Mouse (Mus musculus) c-Kit-positive CD71-positive TER-119-negative erythroid progenitor cells, embryonic 14.5 days (primary cell): ENCODE measurements around the gene Kcnh1.
A peak's percentile ranks its signal among the peaks of the same experiment; 100 is the strongest.

Source experiments
- DNase-seq: peaks from one replicate; pipeline ENCODE4 v3.0.0-alpha.2; 2013; ENCODE audit warnings: low read depth

The Kcnh1 gene

GRCm38 (mm10) chr1:192268878-192269277 lies 78.3 kb downstream of the Kcnh1 start:
- no peak for DNase-seq

DNA sequence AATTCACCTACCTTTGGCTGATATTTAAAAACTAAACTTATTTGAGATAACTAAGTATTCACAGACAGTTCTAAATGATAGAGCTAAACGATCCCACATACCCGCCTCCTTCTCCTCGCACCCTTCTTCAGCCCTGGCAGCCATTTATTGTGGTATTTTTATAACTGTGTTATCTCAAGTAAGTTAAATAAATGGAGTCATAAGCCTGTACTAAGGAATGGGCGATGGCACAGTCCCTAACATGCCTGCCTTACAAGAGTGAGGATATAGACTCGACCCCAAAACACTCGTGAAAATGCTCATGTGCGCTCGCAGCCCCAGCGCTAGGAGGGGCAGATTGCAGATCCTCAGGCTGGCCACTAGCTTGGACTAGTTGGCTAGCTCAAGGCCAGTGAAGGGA lies 79.3 kb downstream of the Kcnh1 start:
- no peak for DNase-seq

- no peak for DNase-seq
Measured at GRCm38 (mm10) chr1:192277801-192278385, 87.3 kb downstream of the Kcnh1 start.

DNA sequence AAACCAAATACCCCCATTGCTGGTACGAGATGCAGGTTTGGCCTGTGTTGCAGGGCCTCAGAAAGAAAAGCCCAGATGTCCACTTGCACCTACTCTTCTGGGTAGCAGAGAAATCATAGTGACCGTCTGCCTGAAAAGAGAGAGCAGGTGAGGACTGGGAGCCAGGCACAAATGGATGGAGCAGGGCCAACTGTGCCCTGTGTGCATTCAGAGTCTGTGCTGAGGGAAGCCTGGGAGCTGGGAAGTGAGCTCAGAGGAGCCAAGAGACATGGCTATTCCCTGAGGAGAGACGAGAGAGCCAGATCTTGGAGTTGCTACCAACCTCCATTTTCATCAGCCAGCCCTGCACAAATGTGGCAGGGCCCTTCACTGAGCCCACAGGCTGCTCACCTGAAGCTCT lies 93.8 kb downstream of the Kcnh1 start:
- no peak for DNase-seq

GRCm38 (mm10) chr1:192284950-192285349 lies 94.4 kb downstream of the Kcnh1 start:
- DNase-seq: no peak

DNA sequence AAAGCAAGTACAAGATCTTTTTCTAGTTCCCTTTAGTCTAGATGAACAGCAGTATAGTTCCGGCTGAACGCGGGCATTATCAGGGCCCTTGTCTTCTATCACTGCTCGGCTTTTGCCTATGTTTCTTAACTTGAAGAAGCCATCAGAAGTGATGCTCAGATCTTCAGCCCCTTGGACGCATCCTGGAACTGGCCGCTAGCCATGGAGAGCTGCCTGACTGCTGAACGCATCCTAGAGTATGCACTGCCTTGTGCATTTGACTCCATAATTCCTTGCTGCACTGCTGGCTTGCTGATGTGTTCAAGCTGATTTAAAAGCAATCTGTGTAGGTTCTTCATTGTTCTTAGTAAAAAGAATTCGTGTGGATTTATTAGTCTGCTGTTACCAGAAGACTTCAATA lies 97.9 kb downstream of the Kcnh1 start:
- DNase-seq: no peak

- DNase-seq: no peak
Measured at GRCm38 (mm10) chr1:192291286-192291685, 100.7 kb downstream of the Kcnh1 start.

DNA sequence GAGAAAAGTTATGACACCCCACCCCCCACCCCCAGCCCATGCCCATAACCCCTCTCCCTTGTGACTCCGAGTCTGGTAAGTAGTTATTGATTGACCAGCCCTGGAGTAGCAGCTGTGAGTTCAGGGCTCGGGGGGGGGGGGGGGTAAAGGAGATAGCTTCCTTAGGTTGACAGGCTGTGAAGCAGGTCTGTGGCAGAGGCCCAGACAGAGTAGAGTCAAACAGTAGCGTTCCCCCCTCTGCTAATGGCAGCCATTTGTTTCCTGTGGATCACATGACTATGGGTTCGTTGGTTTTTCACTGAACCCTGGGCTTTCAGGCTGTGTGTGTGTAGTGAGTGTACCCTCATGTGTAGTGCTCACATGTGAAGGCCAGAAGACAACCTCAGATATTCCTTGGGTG lies 102.8 kb downstream of the Kcnh1 start:
- no peak for DNase-seq

- DNase-seq: no peak
Measured at GRCm38 (mm10) chr1:192293921-192294320, 103.3 kb downstream of the Kcnh1 start.

GRCm38 (mm10) chr1:192295243-192295860 lies 104.8 kb downstream of the Kcnh1 start:
- no peak for DNase-seq

GRCm38 (mm10) chr1:192295902-192296301 lies 105.3 kb downstream of the Kcnh1 start:
- no peak for DNase-seq

DNA sequence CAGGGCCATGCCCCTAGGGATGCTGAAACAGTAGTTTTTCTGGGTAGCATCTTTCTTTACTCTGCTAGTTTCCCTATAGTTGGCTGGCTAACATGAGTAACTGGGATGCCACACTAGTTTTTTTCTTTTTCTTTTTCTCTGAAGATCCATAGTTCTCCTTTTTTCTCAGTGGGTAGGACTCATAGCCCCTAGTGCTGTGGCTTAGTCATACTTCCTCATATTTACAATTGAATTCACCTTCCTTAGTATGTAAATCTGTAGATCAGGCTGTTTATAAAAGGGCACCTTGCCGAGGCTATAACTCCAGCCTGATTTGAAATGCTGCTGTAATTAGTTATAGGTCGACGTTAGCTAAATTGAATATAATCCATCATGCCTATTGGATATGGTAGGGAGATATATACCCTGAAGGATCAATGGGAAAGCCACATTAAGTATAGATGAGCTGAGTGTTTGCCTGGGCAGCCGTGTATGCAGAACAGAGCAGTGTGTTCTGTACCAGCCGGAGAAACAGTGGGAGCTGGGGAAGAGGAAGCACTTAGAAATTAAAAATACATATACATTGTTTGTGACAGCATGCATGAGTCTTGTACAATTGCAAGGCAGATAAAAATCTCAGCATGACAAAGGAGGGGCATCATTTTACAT lies 107.0 kb downstream of the Kcnh1 start:
- DNase-seq: no peak

GRCm38 (mm10) chr1:192300417-192300816 lies 109.8 kb downstream of the Kcnh1 start:
- DNase-seq: no peak

- DNase-seq: no peak
Measured at GRCm38 (mm10) chr1:192303615-192304014, 113.0 kb downstream of the Kcnh1 start.

GRCm38 (mm10) chr1:192305155-192305554 lies 114.6 kb downstream of the Kcnh1 start:
- DNase-seq: no peak

- DNase-seq: no peak
Measured at GRCm38 (mm10) chr1:192307055-192307454, 116.5 kb downstream of the Kcnh1 start.

DNA sequence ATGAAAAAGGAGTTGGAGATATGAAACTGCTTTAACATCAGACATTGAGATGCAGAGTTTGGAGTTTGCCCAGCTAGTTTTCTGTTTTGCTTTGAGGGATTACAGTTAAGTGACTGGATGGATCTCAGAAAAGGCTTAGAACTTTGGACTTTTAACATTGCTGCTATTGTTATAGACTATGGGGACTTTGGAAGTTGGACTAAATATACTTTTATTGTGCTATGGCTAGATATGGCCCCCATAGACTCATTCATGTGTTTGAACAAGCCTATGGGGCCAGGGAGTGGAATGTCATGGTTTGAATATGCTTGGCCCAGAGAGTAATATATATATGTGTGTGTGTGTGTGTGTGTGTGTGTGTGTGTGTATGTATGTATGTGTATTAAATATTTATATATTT lies 120.7 kb downstream of the Kcnh1 start:
- no peak for DNase-seq

GRCm38 (mm10) chr1:192311851-192312438 lies 121.4 kb downstream of the Kcnh1 start:
- peak; percentile 21 for DNase-seq

GRCm38 (mm10) chr1:192312446-192312845 lies 121.9 kb downstream of the Kcnh1 start:
- DNase-seq: no peak

GRCm38 (mm10) chr1:192312998-192313397 lies 122.4 kb downstream of the Kcnh1 start:
- DNase-seq: no peak

GRCm38 (mm10) chr1:192313571-192313972 lies 123.0 kb downstream of the Kcnh1 start:
- DNase-seq: peak; percentile 19

- DNase-seq: no peak
Measured at GRCm38 (mm10) chr1:192314044-192314443, 123.5 kb downstream of the Kcnh1 start.

- DNase-seq: no peak
Measured at GRCm38 (mm10) chr1:192315392-192316070, 125.0 kb downstream of the Kcnh1 start.
